Mouse (Mus musculus): Measurements from ENCODE around the gene Lrrk1. TPM values are rescaled to one million over a fixed set of nuclear protein-coding genes. Genes with fewer than 3 reads are reported as not detected.

The Lrrk1 gene
- polyA plus RNA-seq, 1 experiment: 18.9 TPM

DNA sequence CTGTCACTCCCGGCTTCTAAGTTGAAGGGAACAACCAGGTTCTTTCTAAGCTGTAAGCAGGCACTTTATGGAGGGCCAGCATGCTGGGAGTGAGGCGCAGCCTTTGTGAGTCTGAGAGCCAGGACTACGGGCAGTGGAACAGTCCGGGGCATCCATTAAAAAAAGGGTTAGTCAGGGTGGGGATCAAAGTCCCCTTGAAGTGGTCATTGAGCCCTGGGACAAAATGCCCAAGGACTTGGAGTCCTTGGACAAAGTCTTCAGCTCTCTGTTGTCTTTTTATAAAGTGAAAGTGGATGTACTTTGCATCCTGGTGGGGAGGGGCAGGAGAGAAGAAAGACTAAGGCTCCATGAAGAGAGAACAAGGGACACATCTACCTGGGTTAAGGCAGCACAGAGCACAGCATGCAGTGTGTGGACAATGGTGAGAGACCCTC is 168.3 kb downstream of the Lrrk1 start:
- H3K27ac ChIP-seq (ENCODE audit: insufficient read depth, low read depth, low read length): no peak overlapping the region
- no peaks in the 10 kb centered on the region for H3K27me3 ChIP-seq (ENCODE audit: control insufficient read depth, insufficient read depth, low read length)
- no peaks in the 10 kb centered on the region for H3K36me3 ChIP-seq (ENCODE audit: control insufficient read depth, insufficient read depth, low read length)
- peaks cover 13% of the 10 kb centered on the region for H3K4me1 ChIP-seq (ENCODE audit: control insufficient read depth, insufficient read depth, insufficient read length, low read length)
- TF ChIP-seq CTCF (IDR thresholded peaks at IDR 0.05; ENCODE audit: extremely low read depth, insufficient read length, insufficient replicate concordance, low read depth, low read length): no peak
- TF ChIP-seq POLR2A (IDR thresholded peaks at IDR 0.05; ENCODE audit: low read depth, low read length): no peak
- no peak overlapping the region for H3K4me3 ChIP-seq (ENCODE audit: low read depth, low read length)
- WGBS: 53% methylated on average over 4 of the region's 4 CpGs

DNA sequence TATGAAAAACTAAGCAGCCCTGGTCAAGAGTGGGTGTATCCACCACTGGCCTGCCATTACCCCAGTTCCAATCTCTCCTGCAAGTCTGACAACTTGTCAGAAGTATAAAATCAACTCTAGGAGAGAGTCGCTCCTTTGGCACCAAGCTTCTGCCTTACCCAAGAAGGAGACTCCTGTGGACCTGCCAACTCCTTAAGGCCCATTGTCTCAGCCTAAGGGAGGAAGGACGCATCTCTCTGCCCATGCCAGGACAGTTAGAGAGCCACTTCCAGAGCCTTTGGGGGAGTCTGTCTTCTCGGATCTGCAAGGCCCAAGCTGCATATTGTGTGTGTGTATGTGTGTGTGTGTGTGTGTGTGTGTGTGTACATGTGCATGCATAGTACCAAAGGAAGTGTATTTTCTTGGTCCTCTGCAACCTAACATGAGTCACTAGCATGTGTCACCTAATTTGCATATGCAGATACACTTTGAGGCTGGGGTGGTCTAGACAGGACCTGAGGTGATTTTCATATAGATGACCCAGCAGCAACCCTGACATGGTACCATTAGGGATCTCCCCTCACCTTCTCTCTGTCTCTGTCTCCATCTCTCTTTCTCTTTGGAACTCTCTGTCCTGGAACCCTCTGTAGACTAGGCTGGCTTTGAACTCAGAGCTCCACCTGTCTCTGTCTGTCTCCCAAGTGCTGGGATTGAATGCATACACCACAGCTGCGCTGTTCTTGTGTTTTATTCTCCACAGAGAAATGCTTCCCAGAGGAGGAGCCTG is 168.9 kb downstream of the Lrrk1 start:
- Histone ChIP-seq H3K27me3 (ENCODE audit: control insufficient read depth, insufficient read depth, low read length) (no peaks in the 10 kb centered on the region), H3K36me3 (ENCODE audit: control insufficient read depth, insufficient read depth, low read length) (no peaks in the 10 kb centered on the region), H3K4me3 (ENCODE audit: low read depth, low read length) (no peak overlapping the region), H3K4me1 (ENCODE audit: control insufficient read depth, insufficient read depth, insufficient read length, low read length) (peaks cover 13% of the 10 kb centered on the region), H3K27ac (ENCODE audit: insufficient read depth, low read depth, low read length) (no peak overlapping the region)
- no peak for TF ChIP-seq CTCF (IDR thresholded peaks at IDR 0.05; ENCODE audit: extremely low read depth, insufficient read length, insufficient replicate concordance, low read depth, low read length)
- no peak for TF ChIP-seq POLR2A (IDR thresholded peaks at IDR 0.05; ENCODE audit: low read depth, low read length)
- WGBS: 79% methylated on average over 4 of the region's 4 CpGs

DNA sequence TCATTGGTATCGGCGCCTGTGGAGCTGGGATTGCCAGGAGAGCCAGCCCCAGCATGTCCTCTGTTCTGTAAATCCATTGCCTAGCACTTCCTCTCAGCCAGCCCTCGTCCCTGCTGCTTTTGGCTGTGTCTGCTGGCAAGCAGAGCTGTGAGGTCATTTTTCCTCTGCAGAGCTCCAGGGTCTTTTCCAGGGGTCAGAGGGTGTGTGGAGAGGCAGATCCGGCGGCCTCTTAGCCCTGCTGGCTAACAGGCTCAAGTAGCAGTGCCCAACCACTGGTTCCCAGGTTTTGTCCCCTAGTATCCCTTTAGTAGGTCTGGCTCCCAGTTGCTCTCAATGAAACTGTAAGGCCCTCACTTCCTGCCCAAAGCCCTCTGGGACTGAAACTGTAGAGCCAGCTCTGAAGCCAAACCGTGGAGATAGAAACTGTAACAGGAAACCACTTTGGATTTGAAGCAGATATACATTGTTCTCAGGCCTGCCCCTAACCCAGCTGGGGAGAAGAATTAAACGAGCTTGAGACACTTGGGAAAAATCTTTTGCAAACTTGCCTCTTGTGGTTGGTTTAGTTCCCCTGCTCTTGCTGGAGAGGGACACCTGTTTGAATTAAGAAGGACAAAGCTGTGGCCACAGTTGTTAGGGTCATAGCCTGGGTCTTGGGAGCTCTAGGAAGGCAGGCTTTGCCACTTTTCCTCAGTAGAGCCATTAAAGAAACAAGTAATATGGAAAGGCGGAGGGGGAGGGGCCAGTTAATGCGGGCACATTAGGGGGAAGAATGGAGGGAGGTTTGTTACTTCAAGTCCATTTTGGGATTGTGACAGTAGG is 169.7 kb downstream of the Lrrk1 start:
- H3K27me3 ChIP-seq (ENCODE audit: control insufficient read depth, insufficient read depth, low read length): no peaks in the 10 kb centered on the region
- TF ChIP-seq POLR2A (IDR thresholded peaks at IDR 0.05; ENCODE audit: low read depth, low read length): no peak
- TF ChIP-seq CTCF (IDR thresholded peaks at IDR 0.05; ENCODE audit: extremely low read depth, insufficient read length, insufficient replicate concordance, low read depth, low read length): no peak
- H3K4me3 ChIP-seq (ENCODE audit: low read depth, low read length): no peak overlapping the region
- no peaks in the 10 kb centered on the region for H3K36me3 ChIP-seq (ENCODE audit: control insufficient read depth, insufficient read depth, low read length)
- peaks cover 13% of the 10 kb centered on the region for H3K4me1 ChIP-seq (ENCODE audit: control insufficient read depth, insufficient read depth, insufficient read length, low read length)
- no peak overlapping the region for H3K27ac ChIP-seq (ENCODE audit: insufficient read depth, low read depth, low read length)
- 71% methylated on average over 9 of the region's 9 CpGs for WGBS

DNA sequence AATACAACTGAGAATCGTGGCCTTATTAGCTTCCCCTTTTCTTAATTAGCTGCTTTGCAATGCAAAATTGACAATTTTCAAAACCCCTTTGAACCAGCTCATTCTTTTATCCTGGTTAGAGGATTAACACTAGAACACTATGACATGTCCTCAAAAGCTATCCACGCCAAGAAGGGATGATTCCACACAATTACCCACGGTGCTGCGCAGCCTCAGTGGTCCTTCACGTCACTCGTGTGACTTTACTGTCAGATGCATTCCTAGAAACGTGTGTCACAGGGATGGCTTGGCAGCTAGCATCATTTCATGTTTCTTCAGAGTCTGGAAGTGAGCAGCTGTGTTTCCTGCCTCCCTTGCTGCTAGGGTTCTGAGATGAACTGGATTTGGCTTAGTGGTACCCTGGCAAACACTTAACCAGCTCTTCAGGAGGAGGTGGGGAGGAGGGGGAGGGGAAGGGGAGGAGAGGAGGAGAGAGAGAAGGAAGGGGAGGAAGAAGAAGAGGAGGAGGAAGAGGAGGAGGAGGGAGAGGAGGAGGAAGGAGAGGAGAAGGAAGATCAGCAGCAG is 170.5 kb downstream of the Lrrk1 start:
- Histone ChIP-seq H3K27ac (ENCODE audit: insufficient read depth, low read depth, low read length) (no peak overlapping the region), H3K4me3 (ENCODE audit: low read depth, low read length) (no peak overlapping the region), H3K4me1 (ENCODE audit: control insufficient read depth, insufficient read depth, insufficient read length, low read length) (peaks cover 13% of the 10 kb centered on the region), H3K27me3 (ENCODE audit: control insufficient read depth, insufficient read depth, low read length) (no peaks in the 10 kb centered on the region), H3K36me3 (ENCODE audit: control insufficient read depth, insufficient read depth, low read length) (no peaks in the 10 kb centered on the region)
- TF ChIP-seq CTCF (IDR thresholded peaks at IDR 0.05; ENCODE audit: extremely low read depth, insufficient read length, insufficient replicate concordance, low read depth, low read length) (no peak), POLR2A (IDR thresholded peaks at IDR 0.05; ENCODE audit: low read depth, low read length) (no peak)
- 84% methylated on average over 7 of the region's 7 CpGs for WGBS

DNA sequence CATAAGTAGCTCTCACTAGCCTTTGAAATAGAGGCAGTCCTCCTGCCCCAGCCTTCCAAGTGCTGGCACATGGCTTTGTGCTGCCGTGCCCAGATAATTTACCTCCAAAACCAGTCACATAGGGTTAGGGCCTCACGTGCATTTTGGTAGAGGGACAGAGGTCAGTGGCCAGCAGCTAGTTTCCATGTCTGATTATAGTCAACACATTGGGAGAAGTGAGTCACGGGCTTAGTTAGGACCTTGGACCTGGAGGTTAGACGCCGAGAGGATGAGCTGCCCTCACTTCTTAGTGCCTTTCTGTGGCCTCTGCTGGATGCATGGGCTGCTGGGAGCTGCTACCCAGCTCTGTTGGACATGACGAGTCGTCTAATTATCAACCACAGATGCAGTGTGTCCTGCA is 171.1 kb downstream of the Lrrk1 start:
- no peaks in the 10 kb centered on the region for H3K27me3 ChIP-seq (ENCODE audit: control insufficient read depth, insufficient read depth, low read length)
- H3K4me3 ChIP-seq (ENCODE audit: low read depth, low read length): no peak overlapping the region
- TF ChIP-seq CTCF (IDR thresholded peaks at IDR 0.05; ENCODE audit: extremely low read depth, insufficient read length, insufficient replicate concordance, low read depth, low read length) (no peak), POLR2A (IDR thresholded peaks at IDR 0.05; ENCODE audit: low read depth, low read length) (no peak)
- WGBS: 68% methylated on average over 7 of the region's 7 CpGs
- no peaks in the 10 kb centered on the region for H3K36me3 ChIP-seq (ENCODE audit: control insufficient read depth, insufficient read depth, low read length)
- peaks cover 13% of the 10 kb centered on the region for H3K4me1 ChIP-seq (ENCODE audit: control insufficient read depth, insufficient read depth, insufficient read length, low read length)
- H3K27ac ChIP-seq (ENCODE audit: insufficient read depth, low read depth, low read length): no peak overlapping the region

DNA sequence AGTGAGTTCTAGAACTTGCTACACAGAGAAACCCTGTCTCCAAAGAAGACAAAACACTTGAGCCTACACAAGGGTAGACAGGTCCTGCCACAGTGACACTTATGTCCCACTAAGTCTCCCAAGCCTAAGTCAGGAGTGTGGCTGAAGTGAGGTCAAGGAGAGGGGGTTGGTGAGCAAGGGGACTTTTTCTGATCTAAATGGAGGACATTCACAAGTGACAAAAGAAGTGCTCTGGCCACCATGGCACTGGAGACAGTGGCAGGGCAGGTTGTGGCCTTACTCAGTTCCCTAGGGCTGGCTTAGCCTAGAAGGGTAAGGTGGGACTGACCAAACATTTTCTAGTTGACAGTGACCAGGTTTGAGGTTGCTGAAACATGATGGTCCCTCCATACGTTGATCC is 172.2 kb downstream of the Lrrk1 start:
- 80% methylated on average over 1 of the region's 1 CpGs for WGBS
- no peak for TF ChIP-seq POLR2A (IDR thresholded peaks at IDR 0.05; ENCODE audit: low read depth, low read length)
- TF ChIP-seq CTCF (IDR thresholded peaks at IDR 0.05; ENCODE audit: extremely low read depth, insufficient read length, insufficient replicate concordance, low read depth, low read length): no peak
- Histone ChIP-seq H3K27ac (ENCODE audit: insufficient read depth, low read depth, low read length) (no peak overlapping the region), H3K36me3 (ENCODE audit: control insufficient read depth, insufficient read depth, low read length) (no peaks in the 10 kb centered on the region), H3K4me3 (ENCODE audit: low read depth, low read length) (no peak overlapping the region), H3K4me1 (ENCODE audit: control insufficient read depth, insufficient read depth, insufficient read length, low read length) (peaks cover 13% of the 10 kb centered on the region), H3K27me3 (ENCODE audit: control insufficient read depth, insufficient read depth, low read length) (no peaks in the 10 kb centered on the region)

DNA sequence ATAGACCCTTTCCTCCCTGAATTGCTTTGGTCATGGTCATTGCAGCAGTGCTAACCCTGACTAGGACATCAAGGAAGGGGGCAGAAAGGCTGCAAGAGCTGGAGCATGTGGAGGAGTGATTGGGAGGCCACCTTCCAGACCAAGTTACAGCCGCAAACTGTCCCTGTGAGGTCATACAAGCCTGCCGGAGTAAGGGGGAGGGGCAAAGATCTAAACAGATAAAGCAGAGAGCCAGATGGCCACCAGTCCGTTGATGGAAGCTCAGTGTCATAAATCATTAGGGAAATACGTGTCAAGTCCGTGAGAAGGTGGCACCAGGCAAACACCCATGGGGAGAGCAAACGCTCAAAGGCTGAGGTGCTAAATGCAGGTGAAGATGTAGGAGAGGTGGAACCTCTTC is 173.7 kb downstream of the Lrrk1 start:
- H3K27ac ChIP-seq (ENCODE audit: insufficient read depth, low read depth, low read length): no peak overlapping the region
- peaks cover 11% of the 10 kb centered on the region for H3K4me1 ChIP-seq (ENCODE audit: control insufficient read depth, insufficient read depth, insufficient read length, low read length)
- H3K27me3 ChIP-seq (ENCODE audit: control insufficient read depth, insufficient read depth, low read length): no peaks in the 10 kb centered on the region
- 40% methylated on average over 6 of the region's 6 CpGs for whole genome bisulfite sequencing
- TF ChIP-seq CTCF (IDR thresholded peaks at IDR 0.05; ENCODE audit: extremely low read depth, insufficient read length, insufficient replicate concordance, low read depth, low read length) (no peak), POLR2A (IDR thresholded peaks at IDR 0.05; ENCODE audit: low read depth, low read length) (no peak)
- H3K36me3 ChIP-seq (ENCODE audit: control insufficient read depth, insufficient read depth, low read length): no peaks in the 10 kb centered on the region
- no peak overlapping the region for H3K4me3 ChIP-seq (ENCODE audit: low read depth, low read length)

All from small intestine, adult 2 months (tissue).